Mouse (Mus musculus): Measurements from ENCODE around the gene Dnmt1.

DNA sequence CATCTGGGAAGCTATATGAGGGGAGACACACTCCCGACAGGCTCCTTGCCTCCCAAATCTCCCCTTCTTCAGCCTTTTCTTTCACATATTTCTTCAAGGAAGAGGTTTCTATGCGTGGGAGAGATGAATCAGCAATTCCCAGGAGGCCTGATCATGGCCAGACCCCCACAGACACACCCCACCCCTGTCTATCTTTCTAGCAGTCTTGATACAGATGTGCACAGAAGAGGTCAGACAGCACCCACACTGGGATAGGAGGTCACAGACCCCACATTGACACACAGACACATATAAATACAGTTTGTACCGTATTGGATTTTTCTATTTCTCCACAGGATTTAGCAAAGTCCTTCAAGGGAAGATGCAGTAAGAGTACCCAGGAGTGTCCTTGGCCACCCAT, 6.3 kb upstream of the Dnmt1 start:
- TF ChIP-seq GATA1 (IDR thresholded peaks at IDR 0.05; ENCODE audit: borderline replicate concordance, low read length) (no peak), FLI1 (IDR thresholded peaks at IDR 0.05; ENCODE audit: low read length) (no peak)

All from megakaryocyte, embryonic 14.5 days (primary cell).